Mouse (Mus musculus): Measurements from ENCODE around the gene Ckap4. TPM values are rescaled to one million over a fixed set of nuclear protein-coding genes. Genes with fewer than 3 reads are reported as not detected.
A peak's percentile ranks its signal among the peaks of the same experiment; 100 is the strongest.

The Ckap4 gene
- 41.8 and 61.9 TPM in 2 replicates for polyA plus RNA-seq (2012; rRNA removed)

GRCm38 (mm10) chr10:84533912-84534671 is at the start of gene Ckap4:
Ckap4 (minus strand) TSS chr10:84534062.
- DNase-seq (ENCODE audit: low read depth): peak; percentile 89
- TF ChIP-seq CTCF (IDR thresholded peaks at IDR 0.05; ENCODE audit: borderline replicate concordance, extremely low read depth, insufficient read depth, insufficient read length) (no peak), POLR2A (IDR thresholded peaks at IDR 0.05; ENCODE audit: borderline replicate concordance, extremely low read depth, insufficient read depth, insufficient read length, poor library complexity, severe bottlenecking) (peak; percentile 89)

DNA sequence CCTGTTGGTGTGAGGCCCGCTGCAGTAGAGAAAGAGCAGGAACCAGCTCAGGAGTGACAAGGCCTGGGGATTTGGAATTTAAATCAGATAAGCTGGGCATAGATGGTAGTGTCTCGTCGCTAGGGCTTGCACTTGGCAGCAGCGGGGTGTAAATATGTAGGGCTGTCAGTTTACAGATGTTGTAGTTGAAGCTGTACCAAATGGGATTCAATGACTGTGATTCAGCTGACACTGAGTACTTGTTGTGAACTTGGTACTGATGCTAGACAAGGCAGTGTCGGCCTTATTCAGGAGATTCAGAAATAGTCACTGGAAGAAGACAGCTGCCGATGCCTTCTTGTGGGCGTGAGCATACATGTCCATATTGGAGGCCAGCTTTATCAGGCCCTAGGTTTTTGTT is 48.4 kb upstream of the Ckap4 start:
- TF ChIP-seq CTCF (IDR thresholded peaks at IDR 0.05; ENCODE audit: borderline replicate concordance, extremely low read depth, insufficient read depth, insufficient read length) (no peak), POLR2A (IDR thresholded peaks at IDR 0.05; ENCODE audit: borderline replicate concordance, extremely low read depth, insufficient read depth, insufficient read length, poor library complexity, severe bottlenecking) (no peak)
- peak; percentile 29 for DNase-seq (ENCODE audit: low read depth)

- DNase-seq (ENCODE audit: low read depth): no peak
- no peak for TF ChIP-seq POLR2A (IDR thresholded peaks at IDR 0.05; ENCODE audit: borderline replicate concordance, extremely low read depth, insufficient read depth, insufficient read length, poor library complexity, severe bottlenecking)
- TF ChIP-seq CTCF (IDR thresholded peaks at IDR 0.05; ENCODE audit: borderline replicate concordance, extremely low read depth, insufficient read depth, insufficient read length): no peak
These were observed 47.3 kb upstream of the Ckap4 start for GRCm38 (mm10) chr10:84581191-84581590.

DNA sequence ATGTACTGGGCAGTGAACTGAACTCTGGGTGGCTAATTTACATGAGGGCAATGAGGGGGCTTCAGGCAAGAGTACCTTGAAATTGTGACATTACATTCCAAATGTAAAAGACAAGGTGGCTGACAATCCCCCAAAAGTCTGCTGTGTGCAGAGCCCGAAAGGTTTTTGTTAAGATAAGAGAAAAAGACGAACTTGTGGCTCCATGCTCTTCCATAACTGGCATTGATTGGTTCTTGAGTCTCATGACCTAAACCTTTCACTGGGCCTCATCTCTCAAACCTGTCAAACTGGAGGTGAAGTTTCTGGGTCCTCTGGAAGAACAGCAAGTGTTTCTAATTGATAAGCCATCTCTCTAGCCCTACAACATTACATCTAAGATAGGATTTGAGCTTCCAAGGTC is 45.7 kb upstream of the Ckap4 start:
- DNase-seq (ENCODE audit: low read depth): no peak
- TF ChIP-seq POLR2A (IDR thresholded peaks at IDR 0.05; ENCODE audit: borderline replicate concordance, extremely low read depth, insufficient read depth, insufficient read length, poor library complexity, severe bottlenecking): no peak
- no peak for TF ChIP-seq CTCF (IDR thresholded peaks at IDR 0.05; ENCODE audit: borderline replicate concordance, extremely low read depth, insufficient read depth, insufficient read length)

DNA sequence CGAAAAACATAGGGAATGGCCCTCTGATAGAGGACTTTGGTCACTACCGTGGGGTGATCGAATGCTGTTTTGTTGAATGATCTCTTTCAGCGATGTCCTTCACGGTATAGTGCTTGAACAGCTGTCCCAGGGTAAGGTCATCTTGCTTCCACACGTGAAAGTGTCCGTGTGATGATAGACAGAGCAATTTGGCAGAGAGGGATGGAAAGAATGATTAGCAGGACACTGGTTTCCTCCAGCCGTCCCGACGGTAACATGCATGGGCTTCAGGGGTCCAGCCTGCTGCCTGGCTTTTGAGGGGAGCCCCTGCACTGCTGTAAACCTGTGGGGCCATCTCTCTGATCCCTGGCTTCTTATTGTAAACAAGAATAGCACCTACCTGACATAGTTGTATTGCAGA is 44.9 kb upstream of the Ckap4 start:
- no peak for DNase-seq (ENCODE audit: low read depth)
- TF ChIP-seq CTCF (IDR thresholded peaks at IDR 0.05; ENCODE audit: borderline replicate concordance, extremely low read depth, insufficient read depth, insufficient read length) (no peak), POLR2A (IDR thresholded peaks at IDR 0.05; ENCODE audit: borderline replicate concordance, extremely low read depth, insufficient read depth, insufficient read length, poor library complexity, severe bottlenecking) (no peak)

GRCm38 (mm10) chr10:84577071-84577727 is 43.3 kb upstream of the Ckap4 start:
- peak; percentile 69 for DNase-seq (ENCODE audit: low read depth)
- no peak for TF ChIP-seq CTCF (IDR thresholded peaks at IDR 0.05; ENCODE audit: borderline replicate concordance, extremely low read depth, insufficient read depth, insufficient read length)
- TF ChIP-seq POLR2A (IDR thresholded peaks at IDR 0.05; ENCODE audit: borderline replicate concordance, extremely low read depth, insufficient read depth, insufficient read length, poor library complexity, severe bottlenecking): no peak

DNA sequence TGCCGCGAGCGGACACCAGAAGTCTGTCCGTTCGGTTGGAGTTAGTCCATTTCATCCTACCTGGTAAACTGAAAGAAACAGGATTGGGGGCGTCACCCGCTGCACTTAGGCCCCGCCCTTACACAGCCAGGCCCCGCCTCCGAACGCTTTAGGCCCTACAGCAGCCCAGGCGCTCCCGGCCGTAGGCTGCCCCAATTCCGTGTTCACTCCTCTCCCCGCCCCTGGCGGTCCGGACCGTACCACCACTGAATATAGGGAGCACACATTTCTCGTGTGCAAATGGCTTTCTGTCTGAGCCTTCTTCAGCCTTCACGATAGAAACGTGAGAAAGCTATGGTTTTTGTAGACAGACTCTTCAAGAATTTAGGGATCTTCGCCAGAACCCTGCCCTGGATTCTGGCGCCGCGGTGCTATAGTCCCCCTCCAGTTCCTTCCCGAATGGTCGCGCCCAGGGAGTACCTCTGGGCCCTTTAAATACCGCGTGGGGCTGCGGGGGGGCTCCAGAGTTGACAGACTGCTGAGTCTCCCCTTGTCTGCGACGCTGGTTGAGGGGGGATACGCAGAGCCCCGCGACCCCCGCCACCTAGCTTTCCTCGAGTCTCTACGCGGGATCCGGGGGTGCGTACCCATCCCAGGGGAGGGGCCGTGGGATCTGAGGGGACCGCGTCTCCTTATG is 42.7 kb upstream of the Ckap4 start, which contains the start of gene Tcp11l2:
Tcp11l2 (plus strand) TSS at position 232 of the 676 bp plus-strand sequence.
- peak; percentile 97 for DNase-seq (ENCODE audit: low read depth)
- no peak for TF ChIP-seq CTCF (IDR thresholded peaks at IDR 0.05; ENCODE audit: borderline replicate concordance, extremely low read depth, insufficient read depth, insufficient read length)
- TF ChIP-seq POLR2A (IDR thresholded peaks at IDR 0.05; ENCODE audit: borderline replicate concordance, extremely low read depth, insufficient read depth, insufficient read length, poor library complexity, severe bottlenecking): no peak

DNA sequence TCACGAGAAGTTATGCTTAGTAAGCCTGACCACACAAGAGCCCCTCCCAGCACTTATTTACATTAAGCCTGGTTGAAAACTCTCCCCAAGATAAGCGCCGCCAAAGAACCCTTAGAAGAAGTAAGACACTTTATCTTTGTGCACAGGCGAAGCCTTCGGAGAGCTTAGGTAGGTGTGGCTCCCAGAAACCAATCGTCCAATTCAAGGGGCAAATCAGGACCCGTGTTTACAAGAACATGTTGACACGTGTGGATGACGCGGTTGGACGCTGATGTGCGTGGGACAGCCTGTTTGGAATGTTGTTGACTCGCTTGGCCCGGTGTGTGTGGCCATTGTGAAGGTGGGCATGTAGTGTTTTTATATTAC is 42.1 kb upstream of the Ckap4 start:
- TF ChIP-seq CTCF (IDR thresholded peaks at IDR 0.05; ENCODE audit: borderline replicate concordance, extremely low read depth, insufficient read depth, insufficient read length) (no peak), POLR2A (IDR thresholded peaks at IDR 0.05; ENCODE audit: borderline replicate concordance, extremely low read depth, insufficient read depth, insufficient read length, poor library complexity, severe bottlenecking) (no peak)
- DNase-seq (ENCODE audit: low read depth): no peak

GRCm38 (mm10) chr10:84573671-84574420 is 40.0 kb upstream of the Ckap4 start:
- TF ChIP-seq CTCF (IDR thresholded peaks at IDR 0.05; ENCODE audit: borderline replicate concordance, extremely low read depth, insufficient read depth, insufficient read length) (no peak), POLR2A (IDR thresholded peaks at IDR 0.05; ENCODE audit: borderline replicate concordance, extremely low read depth, insufficient read depth, insufficient read length, poor library complexity, severe bottlenecking) (no peak)
- no peak for DNase-seq (ENCODE audit: low read depth)

GRCm38 (mm10) chr10:84571052-84571639 is 37.3 kb upstream of the Ckap4 start:
- TF ChIP-seq CTCF (IDR thresholded peaks at IDR 0.05; ENCODE audit: borderline replicate concordance, extremely low read depth, insufficient read depth, insufficient read length) (no peak), POLR2A (IDR thresholded peaks at IDR 0.05; ENCODE audit: borderline replicate concordance, extremely low read depth, insufficient read depth, insufficient read length, poor library complexity, severe bottlenecking) (no peak)
- DNase-seq (ENCODE audit: low read depth): no peak
